Mouse (Mus musculus): ENCODE measurements at regions not wholly inside any gene's neighbourhood (a gene's known extent, or its start where the extent isn't known, plus 50 kb on each side); places are given as distances from the start of the nearest gene placed in this dataset.

DNA sequence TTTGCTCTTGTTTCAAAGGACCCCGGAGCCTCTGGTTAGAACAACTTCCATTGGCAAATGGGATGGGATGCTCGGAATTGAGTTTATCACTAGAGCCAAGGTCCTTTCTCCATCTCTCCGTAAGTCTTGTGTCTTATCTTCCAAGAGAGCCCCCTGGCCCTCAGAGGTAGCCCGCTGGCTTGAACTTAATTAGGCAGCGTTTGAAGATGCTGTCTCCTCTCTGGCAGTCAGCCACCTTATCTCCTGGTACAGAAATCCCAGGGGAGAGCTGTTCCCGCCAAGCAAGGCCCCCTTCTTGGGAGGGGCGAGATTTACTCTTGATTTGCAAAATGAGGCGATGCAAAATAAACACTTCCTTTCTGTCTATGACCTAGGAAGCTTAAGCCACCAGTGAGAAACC is 395.2 kb upstream of the Kazn start:
- DNase-seq: no peak

DNA sequence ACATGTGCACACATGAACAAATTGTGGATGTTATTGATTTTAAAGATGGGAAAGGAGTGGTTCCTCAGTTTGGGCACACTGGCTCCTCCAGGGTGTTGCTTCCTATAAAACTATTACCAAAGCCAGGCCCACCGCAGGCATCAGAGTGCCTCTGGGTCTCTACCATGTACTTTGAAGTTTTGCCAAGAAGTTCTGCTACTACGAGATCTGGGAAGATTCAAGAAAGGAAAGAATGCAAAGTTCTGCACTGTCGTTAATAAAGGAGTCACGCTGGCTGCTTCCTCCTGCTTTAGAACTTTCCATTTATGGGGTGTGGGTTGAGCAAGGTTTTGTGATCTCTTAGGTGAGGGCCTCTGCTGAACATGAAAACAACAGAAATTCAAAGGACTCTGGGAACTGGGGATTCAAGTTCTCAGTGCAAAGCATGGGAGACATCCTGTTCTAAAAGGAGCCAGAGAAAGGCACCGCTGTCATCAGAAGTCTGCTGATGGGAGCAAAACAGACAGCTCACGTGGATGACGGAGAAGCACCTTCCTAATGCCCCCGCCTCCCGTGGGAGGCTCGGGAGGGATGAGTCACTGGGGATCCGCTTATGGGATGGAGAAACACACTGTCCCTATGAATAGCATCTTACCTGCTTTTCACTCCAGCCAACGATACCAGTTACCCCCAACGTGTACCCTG is 394.6 kb upstream of the Kazn start:
- DNase-seq: no peak

DNA sequence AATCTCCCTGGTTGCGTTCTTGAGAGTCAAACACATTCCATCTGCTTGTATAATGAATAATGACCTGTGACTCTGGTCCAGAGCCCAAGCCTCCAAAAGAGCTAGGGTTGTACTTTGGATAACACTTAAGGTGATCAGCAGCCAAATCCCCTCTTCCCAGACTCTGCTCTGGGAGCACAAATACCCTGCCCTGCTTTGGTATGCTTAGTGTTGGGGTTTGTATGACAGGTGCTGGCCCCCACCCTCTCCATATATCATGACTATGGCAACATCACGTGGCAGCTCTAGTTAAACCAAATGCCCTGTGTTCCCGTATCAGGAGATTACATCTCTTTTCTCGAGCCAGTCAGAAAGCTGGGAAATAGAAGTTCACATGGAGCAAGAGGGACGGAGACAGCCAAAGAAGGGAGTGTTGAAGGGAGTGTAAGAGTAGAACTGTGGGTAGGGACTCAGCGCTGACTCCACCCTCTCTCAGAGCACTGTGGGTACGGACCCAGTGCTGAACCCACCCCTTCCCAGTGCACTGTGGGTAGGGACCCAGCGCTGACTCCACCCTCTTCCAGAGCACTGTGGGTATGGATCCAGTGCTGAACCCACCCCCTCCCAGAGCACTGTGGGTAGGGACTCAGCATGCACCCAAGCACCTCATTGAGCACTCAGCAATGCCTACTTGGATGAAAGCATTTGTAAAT is 387.4 kb upstream of the Kazn start:
- no peak for DNase-seq

DNA sequence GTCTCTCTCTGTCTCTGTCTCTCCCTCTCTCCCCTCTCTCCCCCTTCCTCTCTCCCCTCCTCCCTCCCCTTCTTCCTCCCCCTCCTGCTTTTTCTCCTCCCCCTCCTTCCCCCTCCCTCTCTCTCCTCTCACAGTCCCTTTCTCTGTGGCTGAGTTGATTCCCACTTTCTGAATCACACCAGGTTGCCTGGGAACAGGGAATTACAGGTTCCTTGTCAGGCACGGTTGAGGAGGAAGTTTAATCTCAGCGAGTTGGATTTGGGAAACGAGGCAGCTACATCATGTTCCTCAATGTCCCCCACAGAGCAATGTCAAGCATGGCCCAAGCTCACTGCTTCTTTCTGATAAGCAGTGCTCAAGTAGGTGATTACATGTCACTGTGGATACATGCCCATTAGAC is 386.3 kb upstream of the Kazn start:
- DNase-seq: no peak

DNA sequence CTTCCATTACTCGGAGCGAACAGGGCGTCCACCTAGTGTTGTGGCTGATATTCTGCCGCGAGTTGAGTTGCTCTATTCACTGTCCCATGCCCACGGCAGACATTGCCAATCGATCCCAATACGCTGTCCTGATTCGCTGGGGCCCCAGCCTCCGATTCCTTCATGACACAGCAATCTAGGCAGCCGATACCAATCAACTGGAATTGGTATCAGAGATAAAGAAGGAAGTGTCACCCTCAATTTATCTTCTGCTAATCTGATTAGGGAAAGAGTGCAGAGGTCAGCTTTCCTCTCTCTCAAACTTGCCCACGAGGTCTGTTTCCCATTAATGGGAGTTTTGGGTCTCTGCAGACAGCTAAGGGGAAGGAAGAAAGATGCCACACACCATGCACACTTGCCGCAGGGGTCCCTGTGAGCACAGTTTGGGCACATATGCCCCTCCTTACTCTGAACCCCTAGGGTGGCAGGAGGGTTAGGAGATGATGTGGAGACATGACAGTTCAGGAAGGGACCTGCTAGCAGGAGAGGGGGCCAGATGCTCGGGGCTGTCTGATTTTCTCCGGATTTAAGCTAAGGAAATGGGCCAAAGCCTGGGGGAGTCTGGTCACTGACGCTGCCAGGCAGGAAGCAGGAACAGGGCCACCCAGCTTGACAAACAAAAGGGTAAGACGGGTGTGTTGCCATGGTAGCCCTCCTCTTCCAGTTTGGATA is 383.1 kb upstream of the Kazn start:
- DNase-seq: no peak

DNA sequence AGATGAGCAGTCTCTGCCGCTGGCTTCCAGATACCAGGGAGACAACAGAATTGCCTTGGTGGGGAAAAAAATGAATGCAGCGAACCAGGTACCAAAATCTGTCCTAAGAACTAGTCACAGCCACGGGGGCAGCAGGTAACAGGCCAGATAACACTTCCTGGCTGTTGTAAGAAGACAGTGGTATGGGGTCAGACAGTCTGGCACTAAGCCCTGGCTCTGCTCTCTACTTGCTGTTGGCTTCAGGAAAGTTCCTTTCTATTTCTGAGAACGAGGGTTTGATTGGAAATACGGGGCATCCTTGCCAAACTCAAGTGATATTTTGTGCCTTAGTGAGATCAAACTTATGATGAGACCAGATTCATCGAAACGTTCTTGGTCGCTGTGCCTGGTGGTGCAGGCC is 380.2 kb upstream of the Kazn start:
- peak in 1 of 2 experiments; percentile 18 for DNase-seq

DNA sequence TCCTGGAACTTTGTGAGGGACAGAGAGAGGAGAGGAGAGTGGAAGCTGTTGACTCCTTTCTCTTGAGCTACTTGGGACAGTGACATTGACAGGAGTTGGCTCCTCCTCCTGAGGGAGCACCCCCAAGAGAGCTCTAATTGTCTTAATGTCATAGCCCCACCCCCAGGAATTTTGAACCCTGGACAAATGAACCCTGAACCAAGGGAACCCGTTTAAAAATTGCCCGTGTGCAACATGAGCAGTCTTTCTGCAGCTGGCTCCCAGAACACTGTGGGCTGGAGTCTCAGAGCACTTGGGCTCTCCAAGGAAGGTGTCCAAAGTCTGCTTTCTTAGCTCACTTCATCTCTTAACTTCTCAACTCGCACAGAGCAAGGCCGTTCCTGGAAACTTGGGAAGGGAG is 379.6 kb upstream of the Kazn start:
- peak; percentile 8 to 41 for DNase-seq

DNA sequence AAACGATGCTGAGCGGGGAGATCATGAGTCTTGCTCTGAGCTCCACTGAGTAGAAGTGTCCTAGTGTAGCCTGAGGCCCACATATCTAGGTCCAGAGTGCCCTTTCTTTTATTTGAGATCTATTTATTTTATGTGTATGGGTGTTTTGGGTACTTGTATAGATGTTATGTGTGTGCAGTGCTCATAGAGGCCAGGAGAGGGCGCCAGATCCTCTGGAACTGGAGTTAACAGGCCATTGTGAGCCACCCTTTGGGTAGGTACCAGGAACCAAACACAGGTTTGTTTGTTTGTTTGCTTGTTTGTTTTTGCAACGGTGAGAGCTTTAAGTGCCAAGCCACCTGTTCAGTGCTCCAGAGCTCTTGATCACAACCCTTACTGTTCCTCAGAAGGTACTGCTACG is 378.5 kb upstream of the Kazn start:
- peak in 1 of 2 experiments; percentile 41 for DNase-seq

DNA sequence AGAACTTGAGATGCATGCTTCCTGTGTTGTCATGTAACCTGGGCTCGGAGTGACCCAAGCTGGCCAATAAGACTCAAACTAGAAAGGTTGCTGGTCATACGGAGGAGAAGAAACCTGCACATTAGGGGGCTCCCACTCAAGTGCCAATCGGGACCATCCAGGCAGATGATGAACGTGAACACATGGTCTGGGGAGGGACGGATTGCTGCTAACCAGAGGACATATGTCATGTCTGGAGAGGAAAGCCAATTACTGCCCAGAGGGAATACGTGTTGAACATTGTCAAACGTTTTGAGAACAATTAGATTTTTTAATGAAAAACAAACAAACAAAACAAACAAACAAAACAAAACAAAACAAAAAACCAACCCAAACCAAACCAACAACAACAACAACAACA is 377.7 kb upstream of the Kazn start:
- DNase-seq: peak in 1 of 2 experiments; percentile 19

DNA sequence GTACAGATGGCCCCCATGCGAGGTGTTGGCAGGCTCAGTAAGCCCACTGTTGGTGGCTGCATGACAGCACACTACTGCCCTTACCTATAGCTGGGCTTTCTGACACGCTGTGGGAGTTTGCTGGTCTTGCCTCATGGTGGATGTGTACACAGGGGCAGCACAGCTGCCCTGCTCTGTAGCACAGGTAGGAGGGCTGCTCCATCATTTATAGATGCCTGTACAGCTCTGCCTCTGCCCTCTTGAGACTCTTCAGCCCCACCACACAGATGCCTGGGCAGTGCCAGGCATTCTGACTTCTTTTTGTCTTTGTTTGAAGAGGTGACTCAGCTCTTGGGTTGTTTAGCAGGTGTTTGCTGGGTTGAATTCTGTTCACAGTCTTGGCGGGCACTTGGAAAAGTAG is 365.9 kb upstream of the Kazn start:
- no peak for DNase-seq

DNA sequence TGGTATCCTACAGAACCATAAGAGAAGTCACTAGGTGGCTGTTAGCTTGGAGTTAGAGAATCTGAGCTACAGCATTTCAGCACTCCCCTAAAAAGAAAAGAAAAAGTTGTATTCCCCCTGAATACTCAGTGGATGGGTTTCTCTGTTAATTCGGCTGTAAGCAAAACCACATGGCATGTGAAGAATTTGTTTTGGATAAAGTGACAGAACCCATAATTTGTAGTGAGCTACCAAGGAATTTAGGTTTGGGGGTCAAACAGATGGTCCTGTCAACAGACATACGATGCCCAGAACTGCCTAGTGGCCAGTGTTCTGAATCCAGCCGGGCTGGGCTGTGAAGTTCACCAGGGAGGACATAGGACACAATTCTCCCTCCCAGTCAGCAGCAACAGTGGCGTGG is 358.0 kb upstream of the Kazn start:
- no peak for DNase-seq

DNA sequence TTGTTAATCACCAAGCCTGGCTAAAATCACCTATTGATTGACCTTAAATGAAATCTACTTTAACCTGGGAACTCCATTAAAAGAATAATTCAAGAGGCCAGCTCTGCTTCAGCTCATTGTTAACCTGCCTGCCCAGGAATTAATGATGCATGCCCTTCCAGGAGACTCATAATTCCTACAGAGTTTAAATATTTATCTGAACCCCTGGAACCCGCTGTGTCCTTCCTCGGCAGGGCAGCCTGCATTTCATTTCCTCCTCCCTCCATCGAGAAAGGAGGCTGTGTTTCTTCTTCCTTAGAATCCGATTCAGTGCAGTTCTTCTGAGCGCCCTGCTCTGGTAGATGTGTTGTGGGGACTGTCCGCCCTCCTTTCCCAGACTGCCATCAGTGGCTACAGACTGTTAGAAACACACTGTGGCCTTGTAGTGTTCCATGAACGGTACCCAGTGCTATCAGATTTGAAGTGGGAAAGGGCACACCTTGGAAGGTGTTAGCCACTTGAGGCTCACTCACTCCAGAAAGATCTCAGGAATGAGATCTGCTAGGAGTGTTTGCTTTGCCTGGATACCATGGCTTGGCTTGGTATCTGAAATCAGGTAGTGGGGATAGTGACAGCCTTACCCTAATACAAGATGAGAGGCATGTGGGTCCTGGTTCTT is 350.0 kb upstream of the Kazn start:
- DNase-seq: peak in 1 of 2 experiments; percentile 4

DNA sequence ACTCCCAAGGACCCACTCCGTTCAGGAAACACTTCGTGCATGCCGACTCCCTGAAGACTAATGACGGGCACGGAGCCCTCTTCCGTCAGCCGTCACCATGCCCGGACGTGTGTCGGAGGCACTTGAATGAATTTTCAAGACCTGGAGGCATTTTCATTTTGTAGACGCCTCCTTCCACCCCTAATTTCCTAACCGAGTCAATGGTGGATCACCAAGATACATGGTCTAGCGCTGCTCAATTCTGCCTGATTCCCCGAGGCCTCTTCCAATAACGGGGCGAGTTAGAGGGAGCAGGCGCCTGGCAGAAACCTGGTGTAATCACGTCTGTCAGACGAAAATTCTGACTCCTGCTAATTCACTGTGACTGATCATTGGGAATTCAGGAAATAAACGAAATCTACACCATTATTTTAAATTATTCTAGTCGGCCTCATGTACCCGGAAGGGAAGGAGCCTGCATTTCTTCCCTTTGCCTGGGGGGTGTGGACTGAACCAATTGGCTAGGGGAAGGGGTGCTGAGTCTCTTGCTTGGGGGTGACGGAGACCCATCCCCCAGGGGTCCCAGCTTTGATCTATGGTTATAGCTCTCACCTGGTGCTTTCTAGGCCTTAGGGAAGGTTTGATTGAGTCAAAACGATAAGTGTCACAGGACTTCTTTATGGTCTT is 349.4 kb upstream of the Kazn start:
- peak in 1 of 2 experiments; percentile 36 for DNase-seq

DNA sequence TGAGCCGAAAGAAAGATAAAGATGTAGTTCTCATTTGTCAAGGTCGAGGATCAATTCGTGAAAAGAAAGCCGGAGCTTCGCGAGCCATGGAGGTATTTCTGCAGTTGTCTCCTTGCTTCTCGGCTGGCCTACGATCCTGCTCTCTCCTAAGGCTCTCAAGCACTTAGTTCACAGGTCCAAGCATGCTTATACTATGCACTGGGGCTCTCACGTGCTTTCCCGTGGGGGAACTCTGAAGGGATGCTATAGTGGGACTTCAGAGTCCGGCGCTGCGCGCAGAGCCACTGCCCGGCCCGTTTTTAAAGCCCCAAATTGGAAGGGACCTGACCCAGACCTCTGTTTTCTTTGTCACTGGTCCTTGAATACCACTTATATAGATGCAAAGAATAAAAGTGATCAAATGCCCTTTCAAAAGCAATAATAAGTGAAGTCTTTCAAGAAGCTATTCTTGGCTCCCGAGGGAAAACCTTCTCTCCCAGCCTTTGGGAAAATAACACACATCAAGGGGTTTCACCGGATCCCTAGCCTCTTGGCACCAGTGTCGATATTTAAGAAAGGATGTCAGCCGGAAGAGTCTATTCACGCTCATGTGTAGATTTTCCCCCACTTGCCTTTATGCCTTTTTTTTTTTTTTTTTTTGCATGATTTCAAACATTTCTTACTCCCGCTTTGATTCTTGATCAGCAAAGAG is 348.3 kb upstream of the Kazn start:
- no peak for DNase-seq

DNA sequence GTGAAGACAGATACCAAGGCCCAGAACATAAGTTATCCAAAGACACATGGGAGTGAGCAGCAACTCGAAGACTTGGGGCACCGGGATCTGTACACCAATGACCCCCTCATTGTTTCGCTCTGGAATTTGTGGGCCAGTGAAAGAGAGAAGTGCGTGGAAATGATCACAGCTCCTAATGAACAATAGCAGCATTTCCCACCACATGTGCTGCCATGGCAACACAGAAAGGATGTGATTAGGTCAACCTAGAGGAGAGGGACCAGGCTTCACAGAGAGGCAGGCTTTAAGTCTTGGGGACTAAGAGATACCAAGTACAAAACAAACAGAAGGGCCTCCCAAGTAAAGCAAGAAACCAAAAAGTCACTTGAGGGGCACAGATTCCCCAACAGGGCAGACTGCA is 339.3 kb upstream of the Kazn start:
- no peak for DNase-seq

DNA sequence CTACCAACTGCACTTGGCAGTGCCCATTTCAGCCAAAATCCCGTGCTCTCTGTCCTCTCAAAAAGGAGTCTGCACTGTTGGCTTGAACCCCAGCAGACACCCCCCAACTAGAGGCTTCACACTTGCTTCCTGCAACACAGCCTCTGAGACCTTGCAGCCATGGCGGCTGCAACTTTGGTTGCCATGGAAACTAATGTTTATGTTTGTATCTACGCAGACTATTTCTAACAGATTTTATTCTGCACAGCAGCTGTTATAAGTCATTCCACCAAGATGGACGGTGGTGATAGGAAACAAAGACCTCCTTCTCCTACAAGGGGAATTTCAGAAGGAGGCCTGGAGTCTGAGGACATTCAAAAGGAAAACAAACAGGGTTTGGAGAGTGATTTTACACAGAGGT is 338.3 kb upstream of the Kazn start:
- no peak for DNase-seq

DNA sequence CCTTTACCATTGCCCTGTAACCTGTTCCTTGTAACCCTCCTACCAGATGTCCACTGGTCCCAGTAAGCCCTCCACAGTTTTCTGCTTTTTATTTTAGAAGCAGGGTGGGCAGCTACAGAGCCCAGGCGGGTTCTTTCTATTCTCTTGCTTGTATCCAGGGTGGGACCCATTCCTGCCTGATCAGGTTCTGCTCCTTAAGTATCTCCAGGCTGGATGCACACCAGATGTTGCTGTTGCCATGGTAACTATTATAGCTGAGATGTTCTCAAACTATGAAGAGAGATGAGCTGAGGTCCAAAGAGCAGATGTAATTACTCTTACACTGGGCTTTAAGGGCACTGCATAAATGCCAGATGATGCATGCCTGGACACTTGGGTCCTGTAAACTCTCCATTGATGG is 335.3 kb upstream of the Kazn start:
- DNase-seq: no peak

DNA sequence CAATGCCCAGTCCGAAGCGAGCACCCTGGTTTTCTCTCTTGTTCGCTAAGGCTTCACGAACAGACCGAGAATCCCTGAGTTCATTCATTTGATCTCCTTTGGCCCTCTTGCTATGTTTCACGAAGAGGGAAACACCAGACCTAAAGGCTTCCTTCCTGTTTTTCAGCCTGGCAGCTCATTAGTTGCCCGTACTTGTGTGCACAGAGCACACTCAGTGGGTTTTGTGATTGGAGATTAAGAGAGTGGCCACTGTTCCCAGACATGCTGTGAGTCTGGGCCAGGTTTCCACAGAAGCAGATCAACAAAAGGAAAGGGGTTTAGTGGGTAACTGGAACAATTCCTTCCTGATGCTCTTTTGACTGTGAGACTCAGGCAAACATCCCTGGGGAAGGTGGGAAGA is 331.5 kb upstream of the Kazn start:
- no peak for DNase-seq

DNA sequence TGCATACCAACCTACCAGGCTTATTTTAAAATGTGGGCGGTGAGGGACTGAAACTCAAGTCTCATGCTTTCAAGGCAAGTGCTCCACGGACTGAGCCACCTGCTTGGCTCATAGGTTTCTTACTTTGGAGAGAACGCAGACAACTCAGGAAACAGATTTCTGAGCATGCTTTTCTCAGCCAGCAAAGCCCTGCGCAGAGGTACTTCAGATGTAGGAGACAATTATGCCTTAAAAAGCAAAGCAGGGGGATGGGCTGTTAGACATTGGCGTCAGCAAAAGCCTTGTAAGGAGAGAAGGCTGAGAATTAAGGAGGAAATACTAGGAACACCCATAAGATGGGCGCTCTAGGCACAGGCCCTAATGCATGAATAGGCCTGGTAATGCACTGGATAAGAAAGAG is 329.4 kb upstream of the Kazn start:
- no peak for DNase-seq

DNA sequence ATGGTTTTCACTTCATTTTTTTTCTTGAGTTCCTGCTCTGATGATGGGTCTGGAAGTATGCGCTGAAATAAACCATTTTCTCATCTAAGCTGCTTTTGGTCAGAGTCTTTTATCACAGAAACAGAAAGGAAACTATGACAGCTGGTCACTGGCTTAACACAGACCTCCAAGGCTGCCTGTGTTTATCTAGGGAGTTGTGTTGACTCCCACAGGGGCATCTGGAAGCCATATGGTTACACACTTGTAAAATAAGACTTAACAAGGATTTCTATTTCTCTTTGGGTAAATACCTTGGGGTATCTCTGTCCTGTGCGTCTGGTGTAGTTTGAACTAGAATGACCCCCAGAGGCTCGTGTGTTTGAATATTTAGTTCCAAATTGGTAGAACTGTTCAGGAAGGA is 315.5 kb upstream of the Kazn start:
- no peak for DNase-seq

DNA sequence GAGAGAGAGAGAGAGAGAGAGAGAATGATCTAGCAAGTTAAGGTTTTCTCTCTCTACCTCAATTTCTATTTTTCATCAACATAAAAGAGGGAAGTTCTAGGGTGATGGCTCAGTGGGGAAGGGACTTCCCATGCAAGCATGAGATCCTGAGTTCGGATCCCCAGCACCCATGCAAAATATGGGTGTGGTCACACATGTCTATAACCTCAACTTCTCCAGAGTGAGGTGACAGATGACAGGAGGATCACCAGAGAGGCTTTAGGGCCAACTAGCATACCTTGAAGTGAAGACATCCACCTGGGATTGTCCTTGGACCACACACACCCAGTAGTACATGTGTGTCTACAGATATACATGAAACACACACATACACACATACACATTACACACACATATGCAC is 306.7 kb upstream of the Kazn start:
- DNase-seq: no peak

DNA sequence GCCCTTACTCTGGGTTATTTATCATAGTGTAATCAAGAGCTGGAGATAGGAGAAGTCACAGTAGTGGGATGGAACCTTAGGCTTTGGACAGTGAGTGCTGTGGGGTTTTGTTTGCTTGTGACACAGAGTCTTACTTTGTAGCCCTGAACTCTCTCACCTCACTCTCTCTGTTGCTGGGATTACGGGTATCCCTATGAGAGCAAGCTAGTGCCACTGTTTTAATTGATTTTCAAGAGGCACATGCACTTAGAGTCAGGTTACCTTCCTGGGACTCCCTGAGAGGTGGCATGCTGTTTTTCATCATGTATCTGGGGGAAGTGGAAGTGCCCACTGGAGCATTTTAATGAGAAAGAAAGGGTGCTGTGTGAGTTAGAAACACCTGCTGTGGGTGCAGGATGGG is 306.0 kb upstream of the Kazn start:
- DNase-seq: no peak

DNA sequence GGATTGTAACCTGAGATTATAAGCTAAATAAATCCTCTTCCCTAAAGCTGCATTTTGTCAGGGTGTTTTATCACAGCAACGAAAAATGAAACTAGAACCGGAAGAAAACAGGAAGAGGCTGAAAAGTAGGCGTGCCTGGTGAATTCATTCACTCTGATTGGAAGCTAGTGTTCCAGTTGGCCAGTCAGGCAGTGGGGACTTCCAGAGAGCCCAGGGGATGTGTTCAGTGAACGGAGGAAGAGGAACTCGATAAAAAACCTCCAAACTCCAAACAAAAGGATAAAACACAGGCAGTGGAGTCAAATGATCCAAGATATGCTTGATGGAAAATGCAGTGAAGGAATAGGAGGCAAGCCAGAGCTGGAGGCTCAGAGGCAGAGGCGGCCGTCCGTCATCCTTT is 305.5 kb upstream of the Kazn start:
- DNase-seq: peak; percentile 23 to 46

All from kidney, postnatal 25 days (tissue).